Mouse (Mus musculus) lung, postnatal 10 days (tissue): ENCODE measurements around the gene Rad17.

Experiments used
- DNase-seq: peaks from one replicate; pipeline ENCODE4 v3.0.0; 2021

Gene Rad17

DNA sequence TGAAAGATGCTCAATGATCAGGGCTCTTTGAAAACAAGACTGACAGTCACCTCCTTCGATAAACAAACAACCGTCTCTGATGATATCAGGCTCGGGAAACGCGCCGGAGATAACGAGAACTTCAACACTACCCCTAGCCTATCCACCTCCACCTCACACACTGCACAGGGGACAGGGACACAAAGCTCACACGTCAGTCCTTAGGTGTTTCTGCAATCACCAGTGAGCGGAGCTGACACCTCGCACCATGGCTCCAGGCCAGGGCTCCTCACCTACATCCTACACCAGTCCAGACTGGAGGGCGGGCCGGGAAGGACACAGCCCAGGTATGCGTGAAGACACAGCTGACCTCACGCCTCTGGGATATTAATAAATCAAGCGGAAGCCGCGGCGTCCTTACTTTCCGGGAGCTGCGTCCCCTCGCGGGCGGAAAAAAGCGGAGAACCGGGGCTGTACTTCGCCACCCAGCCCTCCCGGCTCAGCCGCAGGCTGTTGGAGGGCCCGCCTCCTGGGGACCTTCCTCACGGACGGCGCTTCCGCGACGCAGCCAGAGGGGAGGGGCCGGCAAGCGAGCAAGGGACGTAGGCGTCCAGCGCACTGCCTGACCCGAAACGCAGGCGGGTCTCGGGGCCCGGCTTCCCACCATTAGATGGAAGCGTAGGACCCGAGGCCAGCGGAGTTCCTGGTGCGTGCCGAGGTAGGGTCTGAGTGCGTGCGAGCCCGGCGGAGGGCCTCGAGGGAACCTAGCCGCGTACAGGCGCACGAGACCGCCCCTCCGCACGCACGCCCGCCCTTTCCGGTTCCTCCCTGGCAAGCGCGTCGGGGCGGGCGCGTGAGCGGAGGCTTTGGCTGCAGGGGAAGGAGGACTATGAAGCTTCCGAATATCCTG, at the start of gene Rad17, which contains the start of gene Ak6:
TSS of gene Rad17 (minus strand) at position 502 of the 889 bp plus-strand sequence.
TSS of gene Ak6 (plus strand) at position 430 of the 889 bp plus-strand sequence.
- DNase-seq: peak; percentile 96

DNA sequence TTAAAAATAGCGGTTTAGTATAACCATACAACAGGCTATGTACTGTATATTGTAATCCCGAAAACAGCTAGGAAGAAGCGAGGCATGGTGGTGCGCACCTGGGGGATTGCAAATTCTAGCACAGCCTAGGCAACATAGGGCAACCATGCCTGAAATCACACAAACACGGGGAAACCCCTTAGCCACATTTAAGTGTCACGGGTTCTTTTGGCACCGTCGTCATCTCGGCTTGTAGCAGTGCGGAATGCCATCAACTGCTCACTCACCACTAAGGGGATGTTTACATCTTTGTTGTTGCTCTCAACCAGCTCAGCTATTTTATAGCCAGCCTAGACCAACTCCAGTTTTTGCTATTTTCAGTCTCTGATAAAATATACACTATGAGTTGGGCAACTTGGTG, 48.0 kb upstream of the Rad17 start:
- no peak for DNase-seq

DNA sequence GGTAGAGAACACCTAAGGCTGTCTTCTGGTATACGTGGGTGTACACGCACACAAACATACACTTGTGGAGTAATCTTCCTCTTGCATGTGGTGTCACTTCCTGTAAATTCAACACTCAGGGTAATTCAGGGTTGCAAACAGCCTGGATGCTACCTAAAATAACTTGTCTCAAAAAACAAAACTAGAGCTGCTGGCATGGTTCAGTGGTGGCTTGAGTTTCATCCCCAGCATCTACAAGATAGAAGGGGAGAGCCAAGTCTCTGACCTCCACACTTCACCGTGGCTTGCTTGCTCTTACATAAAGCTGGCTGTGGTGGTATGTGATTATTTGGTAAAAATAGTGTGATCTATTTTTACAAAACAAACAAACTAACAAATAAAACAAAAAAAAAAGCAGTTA, 46.7 kb upstream of the Rad17 start:
- DNase-seq: no peak

DNA sequence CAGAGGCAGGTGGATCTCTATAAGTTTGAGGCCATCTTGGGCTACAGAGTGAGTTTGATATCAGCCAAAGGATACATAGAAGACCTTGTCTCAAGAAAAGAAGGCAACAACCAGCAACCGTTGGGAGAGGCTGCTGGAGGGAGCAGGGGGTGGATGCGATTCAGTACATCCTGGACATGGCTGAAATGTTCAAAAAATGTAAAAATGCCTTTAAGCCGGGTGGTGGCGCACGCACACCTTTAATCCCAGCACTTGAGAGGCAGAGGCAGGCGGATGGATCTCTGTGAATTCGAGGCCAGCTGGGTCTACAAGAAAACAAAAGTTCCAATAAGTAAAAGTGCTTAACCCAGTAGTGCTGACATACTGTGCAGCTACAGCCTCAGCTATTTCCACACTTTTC, 36.7 kb upstream of the Rad17 start:
- no peak for DNase-seq

DNA sequence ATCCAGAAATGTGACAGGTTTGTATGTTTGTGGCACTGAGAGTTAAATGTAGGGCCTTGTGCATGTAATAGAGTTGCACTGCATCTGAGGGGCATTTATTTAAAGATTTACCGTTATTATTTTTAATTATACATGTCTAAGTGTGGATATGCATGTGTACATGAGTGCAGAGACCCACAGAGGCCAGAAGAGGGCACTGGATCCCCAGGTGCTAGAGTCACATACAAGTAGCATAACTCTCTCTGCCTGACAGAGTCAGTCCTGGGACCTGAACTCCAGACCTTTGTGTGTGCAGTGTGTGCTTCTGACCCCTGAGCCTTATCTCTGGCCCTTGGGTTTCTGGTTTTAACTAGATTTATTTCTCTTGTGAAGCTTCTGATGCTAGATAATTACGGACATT, 33.5 kb upstream of the Rad17 start:
- DNase-seq: no peak

DNA sequence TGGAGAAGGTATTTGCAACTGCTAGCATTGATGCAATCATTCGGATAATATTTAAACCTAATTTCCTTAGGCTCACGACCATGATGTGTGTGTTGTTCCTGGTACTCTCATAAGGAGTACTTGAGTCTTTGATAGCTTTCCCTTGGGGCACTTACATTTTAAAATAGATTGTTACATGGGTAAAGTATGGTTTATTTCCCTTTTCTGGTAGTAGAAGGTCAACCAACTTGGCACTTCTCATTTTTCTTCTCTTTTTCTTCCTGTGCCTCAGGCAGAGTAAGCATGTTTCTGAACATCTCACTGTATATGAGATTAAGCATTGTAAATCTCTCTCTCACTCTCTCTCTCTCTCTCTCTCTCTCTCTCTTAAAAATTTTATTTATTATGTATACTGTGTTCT, 32.0 kb upstream of the Rad17 start:
- DNase-seq: no peak

DNA sequence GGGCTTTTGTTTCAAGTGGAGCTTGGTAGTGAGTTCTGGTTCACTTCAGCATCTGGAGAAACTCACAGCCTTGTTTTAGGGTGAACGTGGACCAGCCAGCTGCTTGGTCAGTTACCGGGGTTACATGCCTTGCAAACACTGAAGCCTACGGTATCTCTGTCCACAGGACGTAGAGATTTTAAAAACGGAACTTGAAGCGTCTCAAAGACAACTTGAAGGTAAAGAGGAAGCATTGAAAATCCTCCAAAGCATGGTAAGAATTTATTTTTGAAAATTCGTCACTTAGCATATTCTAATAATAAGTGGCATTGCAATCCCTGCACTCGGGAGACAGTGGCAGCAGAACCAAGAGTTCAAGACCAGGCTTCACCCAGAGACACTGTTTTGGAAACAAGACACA, 30.8 kb upstream of the Rad17 start:
- no peak for DNase-seq

DNA sequence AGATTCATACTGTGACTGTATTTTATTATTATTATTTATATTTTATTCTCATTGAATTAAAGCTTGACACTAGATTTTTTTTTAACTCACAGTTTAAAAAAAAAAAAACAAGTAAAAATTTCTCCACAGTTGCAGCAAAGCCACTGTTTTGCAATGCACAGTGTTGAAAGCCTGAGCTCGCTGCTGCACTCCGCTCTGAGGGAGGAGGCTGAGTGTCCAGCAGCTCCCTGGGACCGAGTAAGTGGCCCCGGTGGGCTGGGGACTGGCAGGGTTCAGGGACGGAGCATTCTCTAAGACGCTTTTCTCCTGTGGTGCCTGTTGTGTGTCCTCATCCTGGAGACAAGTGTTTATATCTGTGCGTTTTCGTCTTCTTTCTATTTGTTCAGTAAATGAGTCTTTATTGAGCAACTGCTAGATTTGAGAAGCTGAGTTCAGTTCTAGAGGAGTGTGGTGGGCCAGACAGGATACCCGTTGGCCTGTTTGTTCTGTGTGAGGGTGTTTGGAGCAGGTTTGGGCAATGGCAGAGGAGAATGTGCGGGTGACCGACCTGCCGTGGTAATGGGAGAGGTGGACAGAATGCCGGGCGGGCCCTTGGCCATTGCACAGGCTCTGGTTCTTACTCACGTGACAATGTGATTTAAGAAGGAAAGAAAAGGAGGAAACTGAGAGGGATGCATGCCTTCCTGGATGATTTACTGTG, 25.2 kb upstream of the Rad17 start:
- DNase-seq: no peak

DNA sequence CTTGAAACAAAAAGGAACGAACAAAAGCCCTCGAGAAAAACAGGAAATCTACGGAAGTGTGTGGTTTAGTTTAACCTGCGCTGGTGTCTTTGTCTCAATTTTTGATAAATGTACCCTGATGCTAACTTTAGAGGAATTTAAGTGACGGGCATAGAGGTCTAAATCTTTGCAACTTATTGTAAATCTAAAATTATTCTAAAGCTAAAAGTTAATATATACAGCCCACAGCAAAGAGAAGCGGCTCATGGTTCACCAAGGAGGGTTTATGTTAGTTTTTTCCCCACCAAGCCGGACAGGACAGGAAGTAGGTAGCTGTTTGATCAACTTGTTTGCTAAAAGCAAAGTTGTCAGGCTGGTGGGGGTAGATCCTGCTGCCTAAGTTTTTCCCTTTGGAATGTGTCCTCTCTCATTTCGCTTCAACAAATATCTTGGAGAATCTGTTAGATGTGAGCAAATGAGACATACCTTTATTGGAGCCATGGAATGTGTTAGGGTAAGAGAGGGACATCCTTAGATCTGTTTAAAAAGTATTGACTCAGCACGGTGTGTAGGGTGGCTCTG, 19.4 kb upstream of the Rad17 start:
- DNase-seq: no peak

DNA sequence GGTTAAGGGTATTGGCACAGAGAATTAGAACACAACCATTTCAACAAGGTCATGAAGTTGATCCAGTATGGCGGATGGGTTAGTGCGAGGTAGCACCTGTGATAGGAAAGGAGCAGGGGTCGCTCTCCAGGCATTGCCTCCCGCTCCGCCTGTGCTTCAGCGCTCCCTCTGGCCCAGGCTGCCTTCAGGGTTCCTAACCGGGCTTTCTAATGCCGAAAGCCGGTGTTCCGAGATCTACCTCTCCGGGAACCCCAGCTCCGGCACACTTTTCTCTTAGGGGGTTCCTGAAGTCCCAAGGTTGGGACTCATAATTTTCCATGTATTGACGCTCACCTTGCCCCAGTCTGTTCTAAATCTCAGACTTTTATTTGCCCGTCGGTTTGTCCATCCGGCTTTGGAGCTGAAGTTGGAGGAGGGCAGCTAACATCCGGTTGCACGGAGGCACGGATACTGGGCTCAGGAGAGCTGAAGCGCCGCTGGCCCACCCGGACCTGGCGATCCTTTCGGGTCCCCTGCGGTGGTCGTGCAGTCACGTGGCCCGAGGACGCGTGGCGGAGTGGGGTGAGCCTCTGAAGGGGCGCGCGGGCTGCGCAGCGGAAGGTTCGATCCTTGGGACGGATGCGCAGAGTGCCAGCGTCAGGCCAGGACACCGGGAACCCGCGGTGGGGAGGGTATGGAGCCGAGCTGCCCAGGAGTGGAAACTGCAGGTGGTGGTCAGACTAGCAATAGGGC, 18.6 kb upstream of the Rad17 start, which contains the start of gene Ccdc125:
TSS of gene Ccdc125 (plus strand) at position 427 of the 732 bp plus-strand sequence.
- peak; percentile 32 for DNase-seq

DNA sequence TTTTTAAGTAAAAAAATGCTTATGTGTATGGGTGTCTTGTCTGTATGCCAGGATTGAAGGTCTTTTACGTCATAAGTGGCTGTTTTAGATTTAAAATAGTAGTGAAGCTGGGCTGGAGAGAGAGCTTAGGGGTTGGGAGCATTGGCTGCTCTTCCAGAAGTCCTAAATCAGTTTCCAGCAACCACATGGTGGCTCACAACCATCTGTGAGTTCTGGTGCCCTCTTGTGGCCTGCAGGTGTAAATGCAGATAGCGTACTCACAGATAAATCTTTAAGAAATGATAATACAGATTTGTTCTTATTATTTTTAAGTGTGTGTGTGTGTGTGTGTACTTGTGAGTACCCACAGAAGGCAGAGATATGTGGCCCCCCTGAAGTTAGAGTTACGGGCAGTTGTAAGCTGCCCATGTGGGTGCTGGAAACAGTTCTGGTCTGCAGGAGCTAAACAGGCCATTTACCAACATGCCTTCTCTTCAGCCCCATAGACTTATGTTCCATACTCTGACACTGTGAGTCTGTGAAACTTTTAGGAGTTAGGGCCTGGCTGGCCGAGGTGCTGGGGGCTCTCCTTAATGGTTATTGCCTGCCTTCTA, 9.1 kb upstream of the Rad17 start:
- peak; percentile 72 for DNase-seq

DNA sequence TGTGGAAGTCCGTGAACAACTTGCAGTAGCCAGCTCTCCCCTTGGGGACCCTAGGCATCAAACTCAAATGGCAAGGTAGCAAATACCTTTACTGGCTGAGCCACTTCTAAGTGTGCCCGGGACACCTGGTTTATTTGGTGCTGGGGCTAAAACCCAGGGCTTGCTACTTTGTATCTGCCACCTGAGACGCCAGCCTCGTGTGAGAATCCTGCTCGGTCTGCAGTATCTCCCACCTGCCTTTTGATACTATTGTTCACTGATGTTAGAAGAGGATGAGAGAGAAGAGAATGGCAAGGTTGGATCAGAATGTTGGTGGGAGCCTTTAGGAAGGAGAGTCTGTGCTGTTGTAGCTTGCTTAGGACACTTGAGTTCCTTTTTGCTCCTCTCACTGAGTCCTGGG, 7.2 kb upstream of the Rad17 start:
- no peak for DNase-seq

DNA sequence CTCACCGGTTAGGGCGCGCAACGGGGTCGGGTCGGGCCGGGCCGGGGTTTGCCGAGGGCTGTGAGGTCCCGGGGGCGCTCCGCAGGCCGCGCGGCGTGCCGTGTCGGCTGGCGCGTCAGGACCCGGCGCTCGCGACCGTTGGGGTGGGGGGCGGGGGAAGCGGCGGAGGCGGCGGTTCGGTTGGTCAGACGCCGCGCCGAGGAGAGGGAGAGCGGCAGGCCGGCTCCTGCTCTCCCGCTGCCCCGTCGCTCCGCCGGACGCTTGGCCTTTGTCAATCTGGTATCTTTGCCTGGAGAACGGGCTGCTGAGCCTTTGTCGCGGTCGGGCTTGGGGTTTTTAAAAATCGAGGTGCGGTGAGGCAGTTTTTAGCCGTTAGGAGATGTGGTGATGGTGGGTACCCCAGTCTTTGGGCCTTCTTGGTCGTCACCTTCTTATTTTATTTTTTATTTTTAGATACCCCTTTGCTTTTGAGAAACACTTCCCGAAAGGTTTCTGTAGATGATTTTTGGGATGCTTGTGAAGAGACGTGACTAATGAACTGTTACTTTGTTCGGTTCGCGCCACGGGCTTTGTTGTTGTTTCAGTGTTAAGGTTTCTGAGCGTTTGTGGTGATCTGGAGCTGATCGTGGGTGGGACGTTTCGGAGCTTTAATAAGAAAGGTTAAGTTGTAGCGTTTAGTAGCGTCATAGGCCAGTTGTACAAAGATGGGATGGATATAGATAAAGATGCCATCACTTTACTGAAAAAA, 762 bp upstream of the Rad17 start, which contains the start of gene Taf9:
TSS of gene Taf9 (plus strand) at position 141 of the 748 bp plus-strand sequence.
- DNase-seq: no peak

DNA sequence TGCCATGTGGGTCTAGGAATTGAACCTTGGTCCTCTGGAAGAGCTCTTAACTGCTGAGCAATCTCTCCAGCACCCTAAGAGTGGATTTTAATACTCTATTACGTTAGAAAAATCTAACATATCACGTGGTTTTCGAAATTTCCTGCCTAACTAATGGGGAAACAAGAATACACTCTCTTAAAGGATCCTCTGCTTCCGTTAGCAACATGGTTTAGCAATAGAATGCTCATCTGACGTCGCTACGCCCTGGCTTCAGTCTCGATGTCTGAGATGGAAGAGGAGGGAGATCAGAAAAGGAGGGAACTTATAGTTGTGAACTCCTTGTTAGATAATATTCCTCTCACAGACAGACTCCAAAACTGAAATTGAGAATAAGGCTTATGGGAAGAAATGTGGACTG, 2.6 kb downstream of the Rad17 start:
- no peak for DNase-seq

DNA sequence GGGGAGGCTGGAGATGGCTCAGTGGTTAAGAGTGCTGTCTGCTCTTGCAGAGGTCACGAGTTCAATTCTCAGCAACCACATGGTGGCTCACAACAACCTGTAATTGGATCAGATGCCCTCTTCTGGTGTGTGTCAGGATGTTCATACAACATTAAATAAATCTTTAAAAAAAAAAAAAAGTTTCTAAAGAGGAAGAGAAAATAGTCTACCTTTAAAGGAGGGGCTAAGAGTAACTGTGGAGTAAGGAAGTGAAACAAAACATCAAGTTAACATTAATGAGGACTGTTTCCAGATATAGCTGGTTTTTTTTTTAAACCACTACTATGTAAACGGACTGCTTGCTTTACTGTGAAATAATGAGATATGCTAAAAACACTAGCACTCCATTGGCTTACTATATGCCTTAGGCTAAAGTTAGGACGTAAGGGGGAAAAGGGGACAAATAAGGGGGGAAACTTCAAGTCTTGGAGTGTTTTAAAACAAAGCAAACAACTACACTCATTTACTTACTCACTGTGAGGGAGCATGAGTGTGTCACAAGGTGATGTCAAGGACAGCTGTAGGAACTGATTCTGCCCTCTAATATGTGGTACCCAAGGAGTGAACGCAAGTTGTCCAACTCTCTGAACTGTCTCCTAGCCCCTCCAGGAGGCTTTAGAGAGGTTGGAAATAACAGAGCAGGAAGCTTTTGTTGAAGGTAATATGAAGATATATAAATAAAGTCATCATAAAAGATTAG, 8.2 kb downstream of the Rad17 start:
- no peak for DNase-seq

DNA sequence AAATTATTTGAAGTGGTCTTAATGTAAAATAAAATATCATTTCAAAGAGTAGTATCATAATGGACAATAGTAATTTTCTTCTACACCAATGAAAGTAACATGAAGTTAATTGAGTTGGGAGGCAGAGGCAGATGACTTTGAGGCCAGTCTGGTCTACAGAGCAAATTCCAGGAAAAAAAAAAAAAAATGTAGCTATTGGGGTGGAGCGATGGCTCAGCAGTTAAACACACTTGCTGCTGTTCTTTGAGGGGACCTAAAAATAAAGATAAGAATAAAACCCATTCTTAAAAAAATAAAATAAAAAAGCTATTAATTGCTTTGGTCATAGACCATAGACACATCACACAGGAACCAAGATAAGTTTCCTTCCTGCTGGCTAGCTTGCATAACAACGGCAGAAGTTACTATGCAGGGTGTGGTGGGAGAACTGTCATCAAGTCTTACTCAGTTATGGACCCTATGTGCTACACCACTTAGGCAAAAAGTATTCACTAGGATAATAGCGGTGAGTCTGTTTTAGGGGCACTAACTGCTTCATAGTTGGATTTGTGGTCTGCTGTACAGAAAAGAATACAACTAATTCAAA, 16.7 kb downstream of the Rad17 start:
- DNase-seq: no peak

DNA sequence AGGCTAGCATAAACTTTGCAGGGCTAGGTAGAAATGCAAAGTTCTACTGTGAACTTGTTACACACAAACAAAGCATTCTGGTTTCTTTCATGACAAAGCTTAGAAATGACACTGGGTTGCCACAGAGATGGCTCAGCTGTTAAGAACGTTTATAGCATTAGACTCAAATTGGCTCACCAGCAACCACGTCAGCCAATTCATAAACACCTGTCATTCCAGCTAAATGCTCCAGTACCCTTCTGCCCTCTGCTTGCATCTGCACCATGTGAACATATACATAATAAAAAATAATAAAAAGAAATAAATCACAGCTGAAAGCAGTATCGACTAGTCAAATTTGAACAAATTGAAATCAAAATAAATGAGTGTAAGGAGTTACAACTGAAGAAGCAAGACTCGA, 28.6 kb downstream of the Rad17 start:
- DNase-seq: no peak

DNA sequence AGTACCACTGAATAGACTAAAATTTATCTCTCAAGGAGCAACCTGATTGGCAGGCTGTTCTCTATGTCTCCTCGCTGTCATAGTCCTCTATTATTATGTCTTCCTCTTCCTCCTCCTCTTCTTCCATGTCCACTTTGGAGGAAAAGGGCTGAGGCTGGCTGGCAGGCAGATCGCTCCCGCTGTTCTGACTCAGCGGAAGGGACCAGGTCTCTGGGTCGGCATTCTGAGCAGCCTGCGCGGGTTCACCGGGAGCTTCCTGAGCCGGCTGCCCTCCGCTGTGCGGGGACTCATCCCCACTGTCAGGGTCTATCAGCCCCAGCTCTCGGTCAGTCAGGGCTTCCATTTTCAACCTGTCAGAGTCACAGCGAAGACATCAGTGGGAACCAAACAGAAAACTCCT, 33.3 kb downstream of the Rad17 start:
- DNase-seq: no peak

DNA sequence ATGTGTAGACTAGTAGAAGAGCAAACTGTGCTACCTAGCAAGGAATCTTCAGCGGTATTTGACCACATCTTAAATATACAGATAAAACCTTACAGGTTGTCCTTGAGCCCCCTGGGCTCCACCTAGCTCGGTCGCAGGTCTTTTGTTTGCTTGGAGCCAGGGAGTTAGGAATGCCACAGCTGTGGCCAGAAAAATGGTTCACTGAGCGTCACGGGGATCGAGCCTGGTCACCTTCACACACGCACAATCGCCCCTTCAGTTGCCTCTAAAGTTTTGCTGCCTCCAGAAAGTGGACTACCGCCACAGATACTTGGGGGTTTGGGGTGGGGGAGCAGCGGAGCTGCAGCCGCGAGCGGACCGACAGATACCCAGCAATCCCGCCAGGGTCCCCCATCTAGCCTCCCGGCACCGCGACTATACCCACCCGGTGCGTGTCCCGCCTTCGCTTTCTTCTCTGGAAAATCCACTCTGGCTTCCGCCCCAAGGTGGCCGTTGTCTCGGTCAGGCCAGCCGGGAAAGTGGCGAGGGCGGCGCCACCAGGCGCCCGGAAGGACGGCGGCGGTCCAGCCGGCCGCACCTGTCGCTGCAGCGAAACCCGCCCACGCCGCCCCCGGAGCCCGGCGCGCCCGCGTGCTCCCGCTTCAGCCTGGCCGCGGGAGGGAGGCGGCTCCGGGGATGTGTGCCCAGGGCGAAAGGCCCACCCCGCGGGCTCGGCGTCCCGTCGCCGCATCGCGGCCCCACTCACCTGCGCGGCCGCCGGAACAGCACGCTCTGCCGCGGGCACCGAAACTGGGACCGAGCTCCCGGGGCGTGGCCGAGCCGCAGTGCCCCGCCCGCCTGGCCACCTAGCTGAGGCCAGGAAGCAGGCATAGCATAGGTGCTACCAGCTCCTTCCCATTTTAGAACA, 34.4 kb downstream of the Rad17 start, which contains the start of gene Marveld2:
TSS of gene Marveld2 (minus strand) at position 791 of the 907 bp plus-strand sequence.
- peak; percentile 64 for DNase-seq
